Mouse (Mus musculus) 3134 (cell line): ENCODE results near the gene Neurl3.

Experiments
- DNase-seq: peaks from one replicate; pipeline ENCODE4 v3.0.0-alpha.2; 2011; ENCODE audit warnings: low spot score; ENCODE audit not compliant: insufficient read length; ENCODE audit errors: extremely low read depth

The Neurl3 gene

GRCm38 (mm10) chr1:36299126-36299525, 24.6 kb upstream of the Neurl3 start:
- DNase-seq, result no peak

GRCm38 (mm10) chr1:36298107-36298506, 23.6 kb upstream of the Neurl3 start:
- DNase-seq, result no peak

- no peak for DNase-seq
Measured at GRCm38 (mm10) chr1:36296466-36297149, 22.1 kb upstream of the Neurl3 start.

DNA sequence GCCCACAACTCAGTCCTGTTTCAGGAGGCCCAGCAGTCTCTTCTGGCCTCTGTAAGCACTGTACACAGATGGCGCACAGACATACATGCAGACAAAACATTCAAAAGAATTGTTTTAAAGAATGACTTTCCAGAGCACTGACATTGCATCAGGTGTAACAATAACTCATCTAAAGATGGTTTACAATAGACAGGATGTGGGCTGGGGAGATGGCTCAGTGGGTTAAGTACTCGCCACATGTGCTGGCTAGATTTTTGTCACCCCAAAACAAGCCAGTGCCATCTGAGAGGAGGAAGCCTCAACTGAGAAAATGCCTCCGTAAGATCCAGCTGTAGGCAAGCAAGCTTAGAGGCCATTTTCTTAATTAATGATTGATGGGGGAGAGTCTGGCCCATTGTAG, 19.9 kb upstream of the Neurl3 start:
- no peak for DNase-seq

GRCm38 (mm10) chr1:36293470-36293869, 19.0 kb upstream of the Neurl3 start:
- no peak for DNase-seq

GRCm38 (mm10) chr1:36281849-36282248, 7.4 kb upstream of the Neurl3 start:
- DNase-seq, result no peak

GRCm38 (mm10) chr1:36280938-36281337, 6.5 kb upstream of the Neurl3 start:
- no peak for DNase-seq

GRCm38 (mm10) chr1:36279202-36279601, 4.7 kb upstream of the Neurl3 start:
- DNase-seq, result no peak

DNA sequence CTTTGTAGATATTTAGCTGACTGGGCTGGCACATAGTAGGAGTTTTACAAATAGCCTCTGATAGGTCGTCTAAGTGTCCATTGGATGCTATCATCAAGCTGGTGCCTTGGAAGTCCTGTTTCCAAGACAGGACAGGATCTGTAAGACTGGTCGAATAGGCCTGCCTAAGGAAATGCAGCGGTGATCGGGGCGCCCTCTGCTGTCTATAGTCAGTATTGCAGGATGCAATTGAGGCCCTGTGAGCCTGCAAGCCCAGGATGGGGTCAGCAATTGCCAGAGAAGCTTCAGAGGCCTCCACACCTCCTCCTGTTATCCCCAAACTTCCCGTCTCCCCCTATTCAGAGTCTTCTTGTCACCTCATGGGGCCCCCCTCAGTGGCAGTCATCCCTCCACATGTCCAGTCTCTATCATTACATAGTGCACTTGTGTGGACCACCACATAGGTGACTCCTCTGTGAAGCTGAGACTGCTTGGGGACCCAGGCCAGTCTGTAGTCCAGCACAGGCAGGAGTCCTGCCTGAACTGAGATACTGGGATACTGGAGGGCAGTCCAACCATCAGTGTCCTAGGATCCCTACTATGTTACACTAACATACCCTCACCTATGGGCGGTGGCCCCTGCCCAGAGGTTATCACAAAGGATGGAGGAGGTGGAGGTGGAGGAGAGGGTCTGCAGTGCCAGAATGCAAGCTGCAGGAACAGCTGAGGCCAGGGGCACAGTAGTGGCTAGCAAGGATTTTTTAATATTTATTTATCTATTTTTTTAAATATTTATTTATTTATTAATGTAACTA, 3.0 kb upstream of the Neurl3 start:
- DNase-seq, result no peak

DNA sequence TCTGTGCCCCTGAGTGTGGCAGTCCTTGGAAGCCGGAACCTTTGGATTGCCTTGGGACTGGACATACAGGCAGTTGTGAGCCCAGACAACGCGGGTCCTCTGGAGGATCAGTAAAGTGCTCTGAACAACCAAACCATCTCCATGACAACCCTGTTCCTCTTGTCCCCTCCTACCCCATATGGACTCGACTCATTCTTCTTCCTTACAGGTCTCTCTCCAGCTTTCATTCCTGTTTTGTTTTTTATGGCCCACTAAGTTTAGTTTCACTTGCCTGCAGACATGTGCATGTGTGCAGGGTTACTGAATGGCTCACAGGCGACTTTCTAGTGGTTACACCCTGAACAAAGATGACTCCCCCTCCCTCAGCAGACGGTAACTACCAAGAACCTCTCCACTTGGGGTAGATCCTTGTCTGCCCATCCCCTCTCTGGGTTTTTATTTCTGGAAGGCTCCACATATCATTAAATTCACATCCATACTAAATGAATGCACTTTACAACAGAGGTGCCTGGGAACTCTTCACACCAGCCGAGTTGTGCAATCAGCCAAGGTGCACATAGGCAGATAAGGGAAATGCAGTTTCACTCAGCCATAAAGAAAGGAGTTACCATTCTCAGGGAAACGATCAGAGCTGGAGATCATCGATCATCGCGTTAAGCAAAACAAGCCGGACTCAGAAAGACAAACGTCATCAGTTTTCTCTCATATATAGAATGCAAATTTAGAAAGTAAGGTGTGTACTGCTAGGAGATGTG, 1.3 kb upstream of the Neurl3 start:
- no peak for DNase-seq

DNA sequence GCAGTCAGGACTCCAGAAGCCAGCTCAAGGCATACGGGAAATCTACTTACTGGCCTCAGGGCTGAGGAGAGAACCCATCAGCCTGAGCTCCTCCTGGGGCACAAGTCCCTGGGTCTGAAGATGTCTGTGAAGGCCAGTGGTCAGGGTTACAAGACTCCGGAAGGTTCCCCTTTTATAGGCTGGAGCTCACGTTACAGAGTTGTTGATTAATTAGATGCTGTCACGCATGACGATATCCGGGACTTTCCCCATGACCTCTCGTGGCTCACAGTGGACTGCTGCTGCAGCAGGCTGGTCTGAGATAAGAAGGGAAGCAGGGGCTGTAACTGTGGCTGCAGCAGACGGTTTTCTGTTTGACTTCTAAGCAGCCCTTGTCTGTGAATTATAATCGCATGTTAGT, 1.2 kb downstream of the Neurl3 start:
- no peak for DNase-seq

GRCm38 (mm10) chr1:36272546-36272945, 1.9 kb downstream of the Neurl3 start:
- no peak for DNase-seq

GRCm38 (mm10) chr1:36271516-36272230, 2.8 kb downstream of the Neurl3 start:
- DNase-seq, result no peak

DNA sequence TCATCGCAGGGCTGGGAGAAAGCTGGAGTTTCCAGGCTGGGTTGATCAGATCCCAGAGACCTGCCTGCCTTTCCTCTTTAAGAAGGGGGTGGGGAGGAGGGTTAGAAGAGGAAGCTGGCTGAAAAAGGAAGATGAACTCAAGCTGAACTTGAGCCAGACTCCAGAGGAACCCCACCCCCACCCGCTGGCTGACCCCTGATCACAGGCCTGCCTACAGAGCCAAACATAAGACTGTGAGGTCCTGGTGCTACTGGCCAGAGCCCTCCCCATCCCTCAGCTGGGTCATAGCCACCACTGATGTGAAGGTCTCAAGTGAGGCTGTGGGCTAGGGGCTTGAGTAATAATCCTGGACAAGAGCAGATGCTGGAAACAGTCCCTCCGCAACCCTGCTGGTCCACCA, 3.8 kb downstream of the Neurl3 start:
- DNase-seq, result no peak

- no peak for DNase-seq
Measured at GRCm38 (mm10) chr1:36269121-36269795, 5.2 kb downstream of the Neurl3 start.

DNA sequence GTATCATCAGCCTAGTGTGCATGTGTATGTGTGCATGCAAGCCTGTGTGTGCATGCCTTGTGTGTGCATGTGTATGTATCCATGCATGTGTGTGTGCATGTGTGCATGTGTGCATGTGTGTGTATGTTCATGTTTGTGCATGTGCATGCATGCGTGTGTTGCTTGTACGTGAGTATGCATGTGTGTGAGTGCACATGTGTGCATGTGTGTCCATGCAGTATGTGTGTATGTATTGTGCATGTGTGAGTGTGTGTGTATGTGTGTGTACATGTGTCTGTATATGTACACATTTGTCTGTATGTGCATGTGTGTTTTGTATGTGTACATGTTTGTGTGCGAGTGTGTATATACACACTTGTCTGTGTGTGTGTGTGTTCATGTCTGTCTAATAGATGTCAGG, 6.9 kb downstream of the Neurl3 start:
- DNase-seq, result no peak

DNA sequence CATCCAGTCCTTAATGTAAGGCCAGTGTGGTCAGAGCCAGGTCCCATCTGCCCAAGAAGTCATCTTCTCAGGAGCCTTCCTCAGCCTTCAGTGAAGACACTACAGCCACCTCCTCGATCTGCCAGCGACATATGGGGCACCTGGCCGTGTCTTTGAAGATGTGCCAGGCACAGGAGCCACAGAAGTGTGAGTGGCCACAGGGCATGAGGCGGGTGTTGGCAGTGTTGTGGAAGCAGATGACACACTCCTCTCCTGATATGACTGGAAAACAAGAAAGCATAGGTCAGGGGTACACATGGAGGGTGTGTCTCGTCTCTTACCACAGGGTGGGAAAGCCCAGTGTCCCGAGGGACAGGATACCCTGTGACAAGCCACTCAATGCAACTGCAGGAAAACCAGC, 8.2 kb downstream of the Neurl3 start:
- no peak for DNase-seq

DNA sequence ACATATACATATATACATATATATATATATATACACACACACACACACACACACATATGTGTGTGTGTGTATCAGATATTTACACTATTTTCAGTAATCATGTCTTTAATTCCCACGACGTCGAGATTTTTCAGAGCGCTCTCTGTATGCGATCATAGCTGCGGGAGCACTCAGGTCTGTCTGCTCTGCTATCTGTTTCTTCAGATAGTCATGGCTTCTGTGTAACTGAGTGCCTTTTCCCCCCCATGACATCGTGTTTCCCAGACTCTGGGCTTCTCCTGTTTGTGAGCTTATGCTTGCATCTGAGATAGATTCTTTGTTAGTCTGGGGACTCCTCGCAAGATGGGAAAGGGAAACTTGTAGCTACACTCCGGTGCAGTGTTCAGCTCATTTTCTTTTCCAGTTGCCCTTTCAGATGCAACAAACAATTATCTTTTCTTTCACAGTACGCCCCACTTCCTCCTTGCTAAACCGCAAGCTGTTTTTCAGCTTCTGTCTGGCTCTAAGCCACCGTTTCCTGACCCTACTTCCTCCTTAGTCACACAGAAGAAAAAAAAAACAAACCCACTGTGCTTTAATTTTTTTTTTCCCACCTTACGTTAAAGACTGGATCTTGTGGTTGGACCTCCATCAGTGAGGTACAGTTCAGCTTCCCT, 10.5 kb downstream of the Neurl3 start:
- DNase-seq, result no peak

DNA sequence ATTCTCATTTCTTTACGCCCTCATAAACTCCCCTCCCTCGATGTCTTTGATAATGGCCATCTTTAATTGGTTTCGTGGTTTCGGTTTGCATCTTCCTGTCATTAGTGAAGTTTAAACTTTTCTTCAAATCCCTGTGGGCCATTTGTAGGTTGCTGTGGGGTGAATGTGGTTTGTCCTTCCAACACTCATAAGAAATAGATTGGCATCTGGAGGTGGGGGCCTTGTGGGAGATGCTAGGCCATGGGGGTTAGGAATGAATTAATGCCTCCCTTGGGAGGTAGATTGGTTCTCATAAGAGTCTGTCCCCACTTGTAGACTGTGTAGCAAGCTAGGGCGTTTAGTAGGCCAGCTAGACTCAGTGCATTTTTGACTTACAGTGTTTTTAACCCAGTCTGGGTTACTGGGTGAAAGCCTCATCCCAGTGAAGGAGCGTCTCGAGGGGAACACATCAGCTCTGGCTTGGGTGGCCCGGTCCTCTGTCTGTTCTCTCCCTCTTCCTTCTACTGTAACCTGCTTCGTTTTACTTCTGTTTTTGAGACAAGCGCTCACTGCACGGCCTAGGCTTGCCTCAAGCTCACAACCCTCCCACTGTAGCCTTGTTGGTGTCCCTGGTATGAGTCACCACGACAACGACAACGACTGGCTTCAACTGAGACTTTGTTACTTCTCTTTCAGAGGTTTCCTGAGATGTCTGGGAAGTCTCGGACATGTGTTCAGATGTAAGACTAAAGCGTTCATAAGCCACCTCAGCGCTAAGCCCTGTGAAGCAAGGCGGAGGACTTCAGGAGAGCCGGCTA, 12.6 kb downstream of the Neurl3 start:
- DNase-seq, result no peak
